In genomic region chr13:59710230-59710629, GRCm38 (mm10) we compare ENCODE assay signal across 33 mouse cellular contexts. TPM values are rescaled to one million over a fixed set of nuclear protein-coding genes. Genes with fewer than 3 reads are reported as not detected.
A peak's percentile ranks its signal among the peaks of the same experiment; 100 is the strongest.
DNase-seq lines count a peak whose midpoint lies in the region; ATAC-seq and TF ChIP-seq lines count a peak whose summit lies in the region.
"Had no signal": no experiment of that assay in that cellular context is flagged by ENCODE, and none has a peak within 500 bp of the region (broad histone marks: within the 10 kb centered on the region; RNA-seq: fewer than 3 reads in every experiment).

Spata31d1a (minus strand) TSS chr13:59710330.

- no peaks in the 10 kb centered on the region for H3K36me3 ChIP-seq in midbrain, embryonic 11.5 days (ENCODE audit: control insufficient read depth, insufficient read depth, low read length)
- H3K36me3 ChIP-seq in midbrain, embryonic 16.5 days (ENCODE audit: control insufficient read depth, insufficient read depth, low read length): no peaks in the 10 kb centered on the region
- no peaks in the 10 kb centered on the region for H3K36me3 ChIP-seq in ES-Bruce4 (ENCODE audit: control insufficient read depth, insufficient read depth, low read length, poor library complexity, severe bottlenecking)
- H3K36me3 ChIP-seq in stomach, postnatal 0 days (ENCODE audit: control insufficient read depth, insufficient read depth, low read length): no peaks in the 10 kb centered on the region
- H3K36me3 ChIP-seq: embryonic facial prominence, embryonic 12.5 days; embryonic facial prominence, embryonic 15.5 days; heart, embryonic 10.5 days; heart, embryonic 13.5 days had no signal

- TF ChIP-seq EP300 in ES-Bruce4 (IDR thresholded peaks at IDR 0.05; ENCODE audit: insufficient read depth, low read depth, low read length): no peak
- no peak for TF ChIP-seq EP300 in stomach, postnatal 0 days (optimal IDR thresholded peaks at IDR 0.05)

- no peak for ATAC-seq in midbrain, embryonic 11.5 days (ENCODE audit: low FRiP score)
- no peak for ATAC-seq in midbrain, embryonic 16.5 days
- ATAC-seq in stomach, postnatal 0 days (ENCODE audit: low FRiP score, low TSS enrichment): 0 out of 2 replicates have a peak, but pooled peaks have one; percentile 10
- ATAC-seq: forebrain, embryonic 14.5 days; hindbrain, postnatal 0 days had no signal

- no peaks in the 10 kb centered on the region for H3K4me1 ChIP-seq in midbrain, embryonic 11.5 days (ENCODE audit: control insufficient read depth, insufficient read depth, low read length)
- H3K4me1 ChIP-seq in midbrain, embryonic 16.5 days (ENCODE audit: control insufficient read depth, insufficient read depth, low read length): no peaks in the 10 kb centered on the region
- H3K4me1 ChIP-seq in ES-Bruce4 (ENCODE audit: control insufficient read depth, insufficient read depth, low read length): no peaks in the 10 kb centered on the region
- H3K4me1 ChIP-seq in stomach, postnatal 0 days (replicated peaks; ENCODE audit: control insufficient read depth, insufficient read depth): no peaks in the 10 kb centered on the region
- H3K4me1 ChIP-seq: embryonic facial prominence, embryonic 12.5 days; embryonic facial prominence, embryonic 15.5 days; heart, embryonic 10.5 days; heart, embryonic 13.5 days had no signal

- H3K9ac ChIP-seq in midbrain, embryonic 11.5 days (ENCODE audit: low read length): no peak within 1 kb of the TSS
- no peak within 1 kb of the TSS for H3K9ac ChIP-seq in midbrain, embryonic 16.5 days (ENCODE audit: low read depth, low read length)
- no peak within 1 kb of the TSS for H3K9ac ChIP-seq in ES-Bruce4 (ENCODE audit: low read depth, poor library complexity, severe bottlenecking)
- no peak within 1 kb of the TSS for H3K9ac ChIP-seq in stomach, postnatal 0 days (ENCODE audit: low read length)
- H3K9ac ChIP-seq: embryonic facial prominence, embryonic 12.5 days; embryonic facial prominence, embryonic 15.5 days; heart, embryonic 13.5 days; hindbrain, embryonic 14.5 days had no signal

- H3K9me3 ChIP-seq in midbrain, embryonic 11.5 days (ENCODE audit: control insufficient read depth, low read length): no peaks in the 10 kb centered on the region
- H3K9me3 ChIP-seq in midbrain, embryonic 16.5 days (replicated peaks; ENCODE audit: control insufficient read depth, low read length, poor library complexity, severe bottlenecking): no peaks in the 10 kb centered on the region
- no peaks in the 10 kb centered on the region for H3K9me3 ChIP-seq in ES-Bruce4 (replicated peaks; ENCODE audit: control insufficient read depth, insufficient read depth, low read length, poor library complexity, severe bottlenecking)
- no peaks in the 10 kb centered on the region for H3K9me3 ChIP-seq in stomach, postnatal 0 days (ENCODE audit: control insufficient read depth, low read length)
- H3K9me3 ChIP-seq: embryonic facial prominence, embryonic 12.5 days; embryonic facial prominence, embryonic 15.5 days; heart, embryonic 10.5 days; heart, embryonic 13.5 days had no signal

- WGBS in midbrain, embryonic 11.5 days: 93% methylated on average over 15 of the region's 15 CpGs
- WGBS in midbrain, embryonic 16.5 days: 93% methylated on average over 15 of the region's 15 CpGs
- WGBS in stomach, postnatal 0 days: 88% methylated on average over 15 of the region's 15 CpGs

- peak; percentile 84 for DNase-seq in midbrain, embryonic 11.5 days (ENCODE audit: low spot score, missing footprints)
- DNase-seq in R1 (ENCODE audit: low read depth, low spot score): peak; percentile 42
- DNase-seq in stomach, postnatal 0 days (ENCODE audit: low spot score): no peak
- DNase-seq in gastrocnemius, adult 18-20 months (ENCODE audit: low spot score): no peak
- DNase-seq in kidney, postnatal 10 days: no peak
- DNase-seq: adrenal gland, adult 2 months; adrenal gland, postnatal 14 days; B cell, adult 2 months; cerebellum, adult 11 months; cerebellum, adult 2 months; cerebellum, adult 9-11 months; cerebellum, postnatal 25 days; gastrocnemius, postnatal 10 days; gastrocnemius, postnatal 36 days; heart, adult 2 months; heart, postnatal 14 days; heart, postnatal 4 days had no signal

- H3K27ac ChIP-seq in midbrain, embryonic 11.5 days (ENCODE audit: low read depth, low read length): no peak within 1 kb of the TSS
- H3K27ac ChIP-seq in midbrain, embryonic 16.5 days (ENCODE audit: low read length): no peak within 1 kb of the TSS
- H3K27ac ChIP-seq in ES-Bruce4 (ENCODE audit: insufficient read depth, low read length): no peak within 1 kb of the TSS
- H3K27ac ChIP-seq in stomach, postnatal 0 days (replicated peaks): no peak within 1 kb of the TSS
- H3K27ac ChIP-seq: embryonic facial prominence, embryonic 12.5 days; embryonic facial prominence, embryonic 15.5 days; heart, adult 2 months; heart, embryonic 10.5 days; heart, embryonic 13.5 days; hindbrain, embryonic 14.5 days; hindbrain, postnatal 0 days had no signal

- TF ChIP-seq POLR2A in ES-Bruce4 (IDR thresholded peaks at IDR 0.05; ENCODE audit: insufficient read depth, low read length): no peak

- H3K27me3 ChIP-seq in midbrain, embryonic 11.5 days (ENCODE audit: control insufficient read depth, insufficient read depth, low read length): no peaks in the 10 kb centered on the region
- no peaks in the 10 kb centered on the region for H3K27me3 ChIP-seq in midbrain, embryonic 16.5 days (ENCODE audit: control insufficient read depth, insufficient read depth, low read depth, low read length)
- H3K27me3 ChIP-seq in ES-Bruce4 (ENCODE audit: control insufficient read depth, insufficient read depth, low read length, poor library complexity, severe bottlenecking): no peaks in the 10 kb centered on the region
- H3K27me3 ChIP-seq in stomach, postnatal 0 days (ENCODE audit: control insufficient read depth, insufficient read depth, low read length): no peaks in the 10 kb centered on the region
- H3K27me3 ChIP-seq: embryonic facial prominence, embryonic 12.5 days; embryonic facial prominence, embryonic 15.5 days had no signal

- no peak within 1 kb of the TSS for H3K4me3 ChIP-seq in midbrain, embryonic 11.5 days (ENCODE audit: low read depth, low read length)
- no peak within 1 kb of the TSS for H3K4me3 ChIP-seq in midbrain, embryonic 16.5 days (ENCODE audit: low read depth, low read length)
- H3K4me3 ChIP-seq in ES-Bruce4 (ENCODE audit: low read depth, low read length): peak within 1 kb of the TSS; percentile 17
- no peak within 1 kb of the TSS for H3K4me3 ChIP-seq in stomach, postnatal 0 days (ENCODE audit: low read depth, low read length)
- H3K4me3 ChIP-seq: embryonic facial prominence, embryonic 12.5 days; embryonic facial prominence, embryonic 15.5 days; heart, adult 2 months; heart, embryonic 10.5 days; heart, embryonic 13.5 days had no signal

- H3K4me2 ChIP-seq in midbrain, embryonic 11.5 days: no peak within 1 kb of the TSS
- no peak within 1 kb of the TSS for H3K4me2 ChIP-seq in midbrain, embryonic 16.5 days (ENCODE audit: low read length)
- no peak within 1 kb of the TSS for H3K4me2 ChIP-seq in stomach, postnatal 0 days (replicated peaks; ENCODE audit: low read depth)
- H3K4me2 ChIP-seq: embryonic facial prominence, embryonic 12.5 days; embryonic facial prominence, embryonic 15.5 days; heart, embryonic 13.5 days; hindbrain, embryonic 14.5 days had no signal

- no peak for TF ChIP-seq CTCF in ES-Bruce4 (IDR thresholded peaks at IDR 0.05; ENCODE audit: low read depth, low read length)
- no peak for TF ChIP-seq CTCF in stomach, postnatal 0 days (IDR thresholded peaks at IDR 0.05; ENCODE audit: low read depth)

RNA-seq across cellular contexts. Expression of gene Spata31d1a, which starts in this region (rescaled TPM):
- polyA plus RNA-seq in midbrain, embryonic 11.5 days (2014; fragmentation: Nextera tagmentation; extraction: Ambion mirVana): not detected in 2 replicates
- polyA plus RNA-seq in midbrain, embryonic 16.5 days (2015; fragmentation: Nextera tagmentation; extraction: Ambion mirVana): 0.16 and 0.30 TPM in 2 replicates
- polyA plus RNA-seq in ES-Bruce4 (2011; ENCODE audit: insufficient read depth, insufficient read length, low read depth, missing spikeins): 0.40 and 1.1 TPM in 2 replicates
- 0.02 TPM in 1 of 2 replicates, not detected in the other for polyA plus RNA-seq in stomach, postnatal 0 days (2015; fragmentation: Nextera tagmentation; extraction: Ambion mirVana)
- not detected for total RNA-seq in gastrocnemius, adult 18-20 months (2021)
- total RNA-seq: adrenal gland, adult 2 months; adrenal gland, postnatal 14 days; adrenal gland, postnatal 4 days; CH12.LX; common myeloid progenitor, adult 5-6 weeks; gastrocnemius, postnatal 10 days; gastrocnemius, postnatal 36 days; granulocyte monocyte progenitor cell, adult 5-6 weeks; heart, adult 2 months; heart, postnatal 14 days; heart, postnatal 4 days; hindbrain, postnatal 0 days; MEL had no signal
- polyA plus RNA-seq: adrenal gland, adult 2 months; embryonic facial prominence, embryonic 12.5 days; forebrain, embryonic 11.5 days; forebrain, embryonic 14.5 days; heart, embryonic 13.5 days; heart, embryonic 16.5 days had no signal

Comparison
In these comparisons a context has a peak if more than half of its experiments do, and no peak if none do; other contexts are left out.
1. Peak in DNase-seq in midbrain, embryonic 11.5 days; RNA of the gene not detected or under 1 TPM.
2. Peak in ATAC-seq in stomach, postnatal 0 days; RNA of the gene not detected or under 1 TPM.